Mouse (Mus musculus) heart, embryonic 16.5 days (tissue): ENCODE results near the gene Gmfg. TPM values are rescaled to one million over a fixed set of nuclear protein-coding genes. Genes with fewer than 3 reads are reported as not detected.
A peak's percentile ranks its signal among the peaks of the same experiment; 100 is the strongest.

Experiments
- ATAC-seq: fragments of 200-750 bp; cut with Nextera tagmentation; replicated peaks from 2 replicates; pipeline ENCODE4 v1.8.0; 2017; ENCODE audit warnings: moderate number of reproducible peaks; ENCODE audit not compliant: insufficient read depth, low FRiP score; ENCODE audit errors: extremely low read depth
- H3K27ac ChIP-seq: fragments of 300-500 bp; sonication (generic); 2 replicates; pipeline ENCODE4 v1.5.1; 2014; ENCODE audit warnings: mild to moderate bottlenecking, low read length, control low read depth, moderate library complexity
- H3K27me3 ChIP-seq: fragments of 300-500 bp; sonication (generic); 2 replicates; pipeline ENCODE4 v1.6.1; 2014; ENCODE audit warnings: low read length, mixed read lengths; ENCODE audit not compliant: control insufficient read depth, insufficient read depth
- H3K36me3 ChIP-seq: fragments of 300-500 bp; sonication (generic); 2 replicates; pipeline ENCODE4 v1.6.1; 2014; ENCODE audit not compliant: control insufficient read depth, insufficient read depth
- H3K4me1 ChIP-seq: fragments of 300-500 bp; sonication (generic); 2 replicates; pipeline ENCODE4 v1.6.1; 2014; ENCODE audit warnings: low read length, mixed read lengths; ENCODE audit not compliant: control insufficient read depth, insufficient read depth
- H3K4me2 ChIP-seq: fragments of 300-500 bp; sonication (generic); 2 replicates; pipeline ENCODE4 v1.6.1; 2014; ENCODE audit warnings: low read depth, mild to moderate bottlenecking, control low read depth, low read length
- H3K4me3 ChIP-seq: fragments of 300-500 bp; sonication (generic); 2 replicates; pipeline ENCODE4 v1.5.1; 2014; ENCODE audit warnings: mild to moderate bottlenecking, control low read depth, low read length
- H3K9ac ChIP-seq: fragments of 300-500 bp; sonication (generic); 2 replicates; pipeline ENCODE4 v1.6.1; 2014; ENCODE audit warnings: low read length, control low read depth
- H3K9me3 ChIP-seq: fragments of 300-500 bp; sonication (generic); replicated peaks from 2 replicates; pipeline ENCODE4 v1.6.1; 2016; ENCODE audit warnings: low read length; ENCODE audit not compliant: control insufficient read depth
- WGBS: fragments of 180-500 bp; shearing (Covaris S2); extraction: QIAGEN DNeasy Blood & Tissue Kit; methylation state at CpG from one replicate; pipeline ENCODE4 v1.1.7; 2014; 5-methylcytosine and 5-hydroxymethylcytosine counted together
- polyA plus RNA-seq: library from polyadenylated mRNA; unstranded; fragments of >200 nt; fragmentation: Nextera tagmentation; extraction: Ambion mirVana; gene quantifications from 2 replicates; pipeline ENCODE4 v1.2.1, GENCODE M21; 2015

The Gmfg gene
- polyA plus RNA-seq, 1 experiment from 2014 or later: 32.7 TPM

DNA sequence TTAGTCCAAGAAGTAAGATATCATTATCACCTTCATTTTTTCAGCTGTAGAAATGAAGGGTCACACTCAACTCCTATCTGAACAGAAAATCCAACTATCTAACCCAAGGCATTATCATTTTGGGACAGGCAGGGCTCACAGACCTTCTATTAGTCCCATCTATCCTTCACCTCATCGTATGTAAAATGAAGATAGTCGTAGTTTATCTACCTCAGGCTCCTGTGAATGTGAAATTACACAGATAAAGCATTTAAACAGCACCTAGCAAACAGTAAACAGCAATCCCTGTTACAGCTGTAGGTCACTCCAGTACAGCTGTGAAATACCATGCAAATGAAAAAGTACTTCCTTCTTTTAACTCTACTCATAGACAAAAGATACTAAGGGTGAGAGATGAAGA, 5.0 kb upstream of the Gmfg start:
- Histone ChIP-seq H3K27me3 (no peaks in the 10 kb centered on the region), H3K36me3 (no peaks in the 10 kb centered on the region), H3K4me2 (peak overlapping the region; percentile 24; the same call in 1 of the 2 replicates), H3K4me1 (peaks cover 53% of the 10 kb centered on the region), H3K9ac (0 out of 2 replicates have a peak overlapping the region, but pooled peaks have one; percentile 5), H3K9me3 (no peaks in the 10 kb centered on the region), H3K4me3 (no peak overlapping the region), H3K27ac (peak overlapping the region; percentile 83)
- WGBS: 62% methylated on average over 2 of the region's 2 CpGs
- ATAC-seq: no peak

GRCm38 (mm10) chr7:28435660-28436259, 1.5 kb upstream of the Gmfg start:
- Histone ChIP-seq H3K4me2 (peak overlapping the region; percentile 89), H3K4me3 (peak overlapping the region; percentile 92), H3K36me3 (no peaks in the 10 kb centered on the region), H3K4me1 (peaks cover 42% of the 10 kb centered on the region), H3K27ac (peak overlapping the region; percentile 50), H3K27me3 (no peaks in the 10 kb centered on the region), H3K9me3 (no peaks in the 10 kb centered on the region), H3K9ac (peak overlapping the region; percentile 98)
- 0% methylated on average over 16 of the region's 70 CpGs for WGBS
- peak; percentile 5; the same call in 1 of the 2 replicates for ATAC-seq

DNA sequence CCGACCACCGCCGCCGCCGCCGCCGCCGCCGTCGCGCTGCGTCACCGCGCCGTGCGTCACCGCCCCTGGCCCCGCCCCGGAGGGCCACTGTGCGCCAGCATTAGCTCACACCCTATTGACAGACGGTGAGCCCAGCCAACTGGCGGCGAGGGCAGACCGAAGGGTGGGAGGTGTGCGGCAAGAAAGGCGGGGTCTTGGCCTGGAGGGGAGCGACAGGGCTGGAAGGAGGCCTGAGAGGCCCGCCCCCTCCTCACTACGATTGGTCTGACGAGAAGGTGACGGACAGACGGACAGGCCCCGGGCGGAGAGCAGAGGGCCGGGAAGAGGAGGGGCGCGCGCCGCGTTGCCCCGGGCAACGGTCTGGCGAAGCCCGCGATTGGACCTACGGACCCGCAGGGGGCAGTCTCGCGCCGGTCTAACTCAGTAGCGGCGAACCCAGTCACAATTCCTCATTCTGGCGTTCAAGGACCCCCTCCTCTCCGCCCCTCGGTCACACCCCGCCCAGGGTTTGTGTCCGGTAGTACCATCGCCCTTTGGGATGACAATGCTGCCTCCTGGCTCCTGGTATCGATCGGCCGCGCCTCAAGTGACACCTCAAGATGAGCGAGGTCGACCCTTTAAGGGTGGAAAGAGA, 859 bp upstream of the Gmfg start:
- Histone ChIP-seq H3K4me1 (peaks cover 36% of the 10 kb centered on the region), H3K36me3 (no peaks in the 10 kb centered on the region), H3K9ac (peak overlapping the region; percentile 98), H3K4me3 (peak overlapping the region; percentile 92), H3K27me3 (no peaks in the 10 kb centered on the region), H3K9me3 (no peaks in the 10 kb centered on the region), H3K4me2 (peak overlapping the region; percentile 89), H3K27ac (peak overlapping the region; percentile 80)
- ATAC-seq: peak; percentile 98
- WGBS: under 1% methylated on average over 59 of the region's 64 CpGs

DNA sequence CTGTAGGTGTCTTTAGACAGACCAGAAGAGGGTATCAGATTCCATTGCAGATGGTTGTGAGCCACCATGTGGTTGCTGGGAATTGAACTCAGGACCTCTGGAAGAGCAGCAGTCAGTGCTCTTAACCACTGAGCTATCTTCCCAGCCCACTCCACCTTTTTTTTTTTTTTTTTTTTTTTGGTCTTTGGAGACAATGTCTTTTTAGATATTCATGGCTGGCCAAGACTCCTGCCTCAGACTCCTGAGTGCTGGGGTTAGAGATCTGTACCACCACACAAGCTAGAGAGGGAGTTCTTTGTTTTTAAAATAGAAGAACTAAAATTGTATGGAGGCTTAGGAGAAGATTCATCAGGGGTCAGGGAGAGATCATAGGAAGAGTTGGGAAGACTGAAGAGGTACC, 717 bp downstream of the Gmfg start:
- H3K9ac ChIP-seq: no peak overlapping the region
- H3K4me3 ChIP-seq: no peak overlapping the region
- H3K9me3 ChIP-seq: no peaks in the 10 kb centered on the region
- H3K4me2 ChIP-seq: no peak overlapping the region
- H3K4me1 ChIP-seq: peaks cover 24% of the 10 kb centered on the region
- H3K27me3 ChIP-seq: no peaks in the 10 kb centered on the region
- H3K27ac ChIP-seq: no peak overlapping the region
- ATAC-seq: no peak
- no peaks in the 10 kb centered on the region for H3K36me3 ChIP-seq

DNA sequence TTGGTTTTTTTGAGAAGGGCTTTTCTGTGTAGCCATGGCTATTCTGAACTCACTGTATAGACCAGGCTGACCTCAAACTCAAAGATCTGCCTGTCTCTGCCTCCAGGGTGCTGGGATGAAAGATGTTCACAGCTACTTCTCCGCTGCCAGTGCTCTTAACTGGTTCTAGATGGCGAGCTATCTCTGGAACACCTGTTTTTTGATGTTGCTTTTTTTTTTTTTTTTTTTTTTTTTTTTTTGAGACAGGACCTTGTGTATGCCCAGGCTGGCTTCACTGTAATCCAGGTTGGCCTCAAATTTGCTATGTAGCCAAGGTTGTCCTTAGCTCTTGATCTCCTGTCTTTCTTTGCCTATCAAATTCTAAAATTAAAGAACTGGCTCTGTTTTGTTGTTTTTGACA, 1.5 kb downstream of the Gmfg start:
- Histone ChIP-seq H3K4me2 (no peak overlapping the region), H3K27ac (no peak overlapping the region), H3K9me3 (no peaks in the 10 kb centered on the region), H3K9ac (no peak overlapping the region), H3K36me3 (no peaks in the 10 kb centered on the region), H3K4me1 (peaks cover 17% of the 10 kb centered on the region), H3K27me3 (no peaks in the 10 kb centered on the region), H3K4me3 (no peak overlapping the region)
- ATAC-seq: no peak
- 66% methylated on average over 2 of the region's 2 CpGs for WGBS

DNA sequence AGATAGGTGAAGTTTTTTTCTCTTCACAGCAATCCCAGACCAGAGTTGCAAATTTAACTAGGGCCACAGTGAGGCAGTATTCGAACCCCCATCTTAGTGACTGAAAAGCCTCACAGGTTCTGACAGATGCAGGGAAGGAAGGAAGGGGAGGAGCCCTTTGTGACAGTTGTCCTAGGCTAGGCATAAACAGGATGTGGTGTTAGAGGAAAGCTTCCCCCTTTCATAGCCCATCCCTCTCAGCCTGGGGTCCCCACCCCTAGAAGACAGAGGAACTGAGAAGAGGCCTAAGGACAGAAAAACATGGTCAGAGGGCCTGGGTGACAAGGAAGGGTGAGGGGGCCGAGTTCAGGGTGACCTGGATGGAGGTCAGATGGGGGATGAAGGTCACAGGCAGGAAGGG, 3.5 kb downstream of the Gmfg start:
- no peaks in the 10 kb centered on the region for H3K9me3 ChIP-seq
- no peak for ATAC-seq
- peak overlapping the region; percentile 48; the same call in 1 of the 2 replicates for H3K27ac ChIP-seq
- peak overlapping the region; percentile 34 for H3K4me3 ChIP-seq
- H3K4me2 ChIP-seq: peak overlapping the region; percentile 2; the same call in 1 of the 2 replicates
- 48% methylated on average over 2 of the region's 2 CpGs for WGBS
- H3K4me1 ChIP-seq: no peaks in the 10 kb centered on the region
- H3K9ac ChIP-seq: peak overlapping the region; percentile 26; the same call in 1 of the 2 replicates
- no peaks in the 10 kb centered on the region for H3K36me3 ChIP-seq
- H3K27me3 ChIP-seq: 0 out of 2 replicates have a peak, but pooled peaks cover under 1% of the 10 kb centered on the region

GRCm38 (mm10) chr7:28441776-28442485, 4.7 kb downstream of the Gmfg start:
- 75% methylated on average over 13 of the region's 14 CpGs for WGBS
- Histone ChIP-seq H3K4me3 (no peak overlapping the region), H3K4me1 (no peaks in the 10 kb centered on the region), H3K36me3 (no peaks in the 10 kb centered on the region), H3K27ac (peak overlapping the region; percentile 26), H3K9me3 (no peaks in the 10 kb centered on the region), H3K9ac (no peak overlapping the region), H3K4me2 (peak overlapping the region; percentile 15; the same call in 1 of the 2 replicates), H3K27me3 (0 out of 2 replicates have a peak, but pooled peaks cover 3% of the 10 kb centered on the region)
- ATAC-seq: no peak

GRCm38 (mm10) chr7:28442688-28443087, 5.4 kb downstream of the Gmfg start:
- peak; percentile 55 for ATAC-seq
- H3K9me3 ChIP-seq: no peaks in the 10 kb centered on the region
- peaks cover 2% of the 10 kb centered on the region; the same call in 1 of the 2 replicates for H3K4me1 ChIP-seq
- H3K27ac ChIP-seq: 0 out of 2 replicates have a peak overlapping the region, but pooled peaks have one; percentile 26
- 30% methylated on average over 4 of the region's 4 CpGs for WGBS
- H3K9ac ChIP-seq: no peak overlapping the region
- H3K4me3 ChIP-seq: no peak overlapping the region
- 0 out of 2 replicates have a peak, but pooled peaks cover 3% of the 10 kb centered on the region for H3K27me3 ChIP-seq
- no peaks in the 10 kb centered on the region for H3K36me3 ChIP-seq
- H3K4me2 ChIP-seq: 0 out of 2 replicates have a peak overlapping the region, but pooled peaks have one; percentile 0
